Mouse (Mus musculus): Measurements from ENCODE around the gene Fbxo27. TPM values are rescaled to one million over a fixed set of nuclear protein-coding genes. Genes with fewer than 3 reads are reported as not detected.
A peak's percentile ranks its signal among the peaks of the same experiment; 100 is the strongest.

The Fbxo27 gene
- total and polyA plus RNA-seq, 3 experiments: not detected

- no peaks in the 10 kb centered on the region for H3K36me3 ChIP-seq (ENCODE audit: control insufficient read depth in 1 of 2, insufficient read depth in 2 of 2, low read length in 2 of 2)
- H3K27me3 ChIP-seq (ENCODE audit: control insufficient read depth in 1 of 2, insufficient read depth in 2 of 2, low read length in 2 of 2): no peaks in the 10 kb centered on the region
- no peak overlapping the region for H3K9ac ChIP-seq (ENCODE audit: control insufficient read depth, low read depth, low read length, poor library complexity, severe bottlenecking)
- H3K4me1 ChIP-seq (ENCODE audit: control insufficient read depth in 1 of 2, insufficient read depth in 2 of 2, low read length in 2 of 2): no peaks in the 10 kb centered on the region; a peak in 1 of 4 replicates
- H3K79me2 ChIP-seq (ENCODE audit: control insufficient read depth, insufficient read depth, low read length, poor library complexity): no peaks in the 10 kb centered on the region
- no peak overlapping the region for H3K4me3 ChIP-seq (ENCODE audit: control insufficient read depth in 1 of 2, insufficient read depth in 1 of 2, low read depth in 2 of 2, low read length in 2 of 2)
- H3K9me3 ChIP-seq (replicated peaks; ENCODE audit: insufficient read depth, low read length): no peaks in the 10 kb centered on the region
- TF ChIP-seq HCFC1 (IDR thresholded peaks at IDR 0.05; ENCODE audit: low read depth, low read length) (no peak), RAD21 (IDR thresholded peaks at IDR 0.05; ENCODE audit: low read depth, low read length) (no peak), ZC3H11A (IDR thresholded peaks at IDR 0.05; ENCODE audit: low read depth, low read length) (no peak), POLR2A (IDR thresholded peaks at IDR 0.05; ENCODE audit: control insufficient read depth in 1 of 2, insufficient read depth in 1 of 2, low read depth in 1 of 2, low read length in 2 of 2, poor library complexity in 1 of 2) (no peak), SIN3A (IDR thresholded peaks at IDR 0.05; ENCODE audit: low read length) (no peak), UBTF (IDR thresholded peaks at IDR 0.05; ENCODE audit: borderline replicate concordance, insufficient read depth, low read depth, low read length) (no peak), RCOR1 (IDR thresholded peaks at IDR 0.05; ENCODE audit: low read depth, low read length) (no peak), E2F4 (IDR thresholded peaks at IDR 0.05; ENCODE audit: borderline replicate concordance, low read depth, low read length) (no peak), GABPA (IDR thresholded peaks at IDR 0.05; ENCODE audit: low read depth, low read length) (no peak), ZNF384 (IDR thresholded peaks at IDR 0.05; ENCODE audit: low read depth, low read length) (no peak), SMC3 (IDR thresholded peaks at IDR 0.05; ENCODE audit: low read depth, low read length) (no peak), TCF12 (IDR thresholded peaks at IDR 0.05; ENCODE audit: low read depth, low read length) (no peak), MYB (IDR thresholded peaks at IDR 0.05; ENCODE audit: low read depth, low read length) (no peak), JUND (IDR thresholded peaks at IDR 0.05; ENCODE audit: low read depth, low read length) (no peak), NELFE (IDR thresholded peaks at IDR 0.05; ENCODE audit: low read depth, low read length) (no peak), CTCF (IDR thresholded peaks at IDR 0.05 in 2 of 3, conservative IDR thresholded peaks at IDR 0.05 in 1 of 3; ENCODE audit: control insufficient read depth in 1 of 3, insufficient read depth in 1 of 3, low read depth in 2 of 3, low read length in 3 of 3, poor library complexity in 1 of 3, severe bottlenecking in 1 of 3) (no peak), BHLHE40 (IDR thresholded peaks at IDR 0.05; ENCODE audit: borderline replicate concordance, low read depth, low read length) (no peak), NRF1 (IDR thresholded peaks at IDR 0.05; ENCODE audit: insufficient read depth, low read depth, low read length, poor library complexity, severe bottlenecking) (no peak), CHD2 (IDR thresholded peaks at IDR 0.05; ENCODE audit: low read length) (no peak), MYC (IDR thresholded peaks at IDR 0.05; ENCODE audit: low read depth, low read length) (no peak)
- peak; percentile 48 for DNase-seq (ENCODE audit: low read depth, low spot score)
- no peak overlapping the region for H3K27ac ChIP-seq (ENCODE audit: control insufficient read depth, low read depth, low read length)
These were observed 43.1 kb downstream of the Fbxo27 start for GRCm38 (mm10) chr7:28735701-28736100.

GRCm38 (mm10) chr7:28739829-28740228, 47.2 kb downstream of the Fbxo27 start:
- Histone ChIP-seq H3K27me3 (ENCODE audit: control insufficient read depth in 1 of 2, insufficient read depth in 2 of 2, low read length in 2 of 2) (no peaks in the 10 kb centered on the region), H3K4me1 (ENCODE audit: control insufficient read depth in 1 of 2, insufficient read depth in 2 of 2, low read length in 2 of 2) (peaks cover 0 to 4% of the 10 kb centered on the region in 2 experiments; a peak in 1 of 4 replicates), H3K9ac (ENCODE audit: control insufficient read depth, low read depth, low read length, poor library complexity, severe bottlenecking) (no peak overlapping the region), H3K36me3 (ENCODE audit: control insufficient read depth in 1 of 2, insufficient read depth in 2 of 2, low read length in 2 of 2) (no peaks in the 10 kb centered on the region), H3K9me3 (replicated peaks; ENCODE audit: insufficient read depth, low read length) (no peaks in the 10 kb centered on the region), H3K4me3 (ENCODE audit: control insufficient read depth in 1 of 2, insufficient read depth in 1 of 2, low read depth in 2 of 2, low read length in 2 of 2) (no peak overlapping the region), H3K27ac (ENCODE audit: control insufficient read depth, low read depth, low read length) (no peak overlapping the region), H3K79me2 (ENCODE audit: control insufficient read depth, insufficient read depth, low read length, poor library complexity) (peaks cover 5% of the 10 kb centered on the region; the same call in 1 of the 2 replicates)
- TF ChIP-seq MYB (IDR thresholded peaks at IDR 0.05; ENCODE audit: low read depth, low read length) (no peak), MXI1 (IDR thresholded peaks at IDR 0.05; ENCODE audit: low read depth, low read length) (no peak), SIN3A (IDR thresholded peaks at IDR 0.05; ENCODE audit: low read length) (no peak), RCOR1 (IDR thresholded peaks at IDR 0.05; ENCODE audit: low read depth, low read length) (no peak), SMC3 (IDR thresholded peaks at IDR 0.05; ENCODE audit: low read depth, low read length) (no peak), USF2 (IDR thresholded peaks at IDR 0.05; ENCODE audit: borderline replicate concordance in 1 of 2, insufficient read depth in 1 of 2, low read depth in 1 of 2, low read length in 2 of 2) (no peak)
- DNase-seq (ENCODE audit: low read depth, low spot score): no peak

Measured in MEL (cell line).